ENCODE assay signal across 8 mouse cellular contexts in the genomic region with DNA sequence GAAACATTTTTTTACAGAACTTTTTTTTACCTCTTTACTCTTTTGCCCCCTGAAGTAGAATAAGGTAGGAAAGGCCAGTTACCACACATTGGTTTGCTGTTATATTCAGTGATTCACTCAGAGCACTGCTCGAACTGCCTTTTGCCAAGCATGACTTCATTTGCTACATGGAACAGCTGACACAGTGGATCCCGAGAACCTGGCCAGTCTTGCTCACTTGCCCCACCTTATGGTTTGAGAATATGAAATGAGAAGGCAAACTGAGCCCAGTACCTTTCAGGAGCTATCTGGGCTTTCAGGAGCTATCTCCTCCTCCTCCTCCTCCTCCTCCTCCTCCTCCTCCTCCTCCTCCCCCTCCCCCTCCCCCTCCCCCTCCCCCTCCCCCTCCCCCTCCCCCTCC. TPM values are rescaled to one million over a fixed set of nuclear protein-coding genes. Genes with fewer than 3 reads are reported as not detected.
DNase-seq lines count a peak whose midpoint lies in the region; ATAC-seq and TF ChIP-seq lines count a peak whose summit lies in the region.

No protein-coding gene starts in this region.

- H3K4me2 ChIP-seq in intestine, postnatal 0 days (replicated peaks; ENCODE audit: low read depth): no peak overlapping the region
- no peak overlapping the region for H3K4me2 ChIP-seq in intestine, embryonic 15.5 days (replicated peaks)

- WGBS in intestine, postnatal 0 days: 31% methylated on average over 2 of the region's 2 CpGs
- 44% methylated on average over 2 of the region's 2 CpGs for WGBS in intestine, embryonic 15.5 days

- H3K4me1 ChIP-seq in intestine, postnatal 0 days (replicated peaks; ENCODE audit: control insufficient read depth, insufficient read depth, low read length): no peaks in the 10 kb centered on the region
- no peaks in the 10 kb centered on the region for H3K4me1 ChIP-seq in intestine, embryonic 15.5 days (replicated peaks)

- TF ChIP-seq CTCF in intestine, postnatal 0 days (IDR thresholded peaks at IDR 0.05; ENCODE audit: low read depth): peak; percentile 59

- H3K9me3 ChIP-seq in intestine, postnatal 0 days (ENCODE audit: control insufficient read depth): no peaks in the 10 kb centered on the region
- H3K9me3 ChIP-seq in intestine, embryonic 15.5 days: no peaks in the 10 kb centered on the region

- H3K9ac ChIP-seq in intestine, postnatal 0 days (ENCODE audit: low read depth, low read length): no peak overlapping the region
- H3K9ac ChIP-seq in intestine, embryonic 15.5 days: no peak overlapping the region

- H3K27me3 ChIP-seq in intestine, postnatal 0 days (replicated peaks; ENCODE audit: control insufficient read depth, insufficient read depth, low read length): no peaks in the 10 kb centered on the region
- no peaks in the 10 kb centered on the region for H3K27me3 ChIP-seq in intestine, embryonic 15.5 days (replicated peaks)

- DNase-seq in ES-CJ7 (ENCODE audit: low read depth, low spot score): peak; percentile 25
- DNase-seq in brain, adult 2 months (ENCODE audit: low read depth, low spot score): peak; percentile 95
- peak; percentile 47 for DNase-seq in heart, postnatal 4 days
- no peak for DNase-seq in spleen, postnatal 36 days (ENCODE audit: low spot score in 2 of 2)
- DNase-seq in spleen, postnatal 10 days (ENCODE audit: low spot score in 2 of 2): no peak
- DNase-seq in yolk sac, embryonic 10.5 days (ENCODE audit: low spot score): no peak

- no peak overlapping the region for H3K4me3 ChIP-seq in intestine, postnatal 0 days (ENCODE audit: low read depth, low read length)
- H3K4me3 ChIP-seq in intestine, embryonic 15.5 days (replicated peaks): no peak overlapping the region

- no peak overlapping the region for H3K27ac ChIP-seq in intestine, postnatal 0 days (ENCODE audit: low read depth, low read length)
- H3K27ac ChIP-seq in intestine, embryonic 15.5 days: no peak overlapping the region

- peaks cover 3% of the 10 kb centered on the region; the same call in 1 of the 2 replicates for H3K36me3 ChIP-seq in intestine, postnatal 0 days (ENCODE audit: control insufficient read depth, insufficient read depth)
- no peaks in the 10 kb centered on the region for H3K36me3 ChIP-seq in intestine, embryonic 15.5 days

- no peak for ATAC-seq in intestine, postnatal 0 days
- ATAC-seq in intestine, embryonic 15.5 days: no peak

RNA-seq across cellular contexts. Expression of gene Ppp6r2, which starts 22.2 kb away (rescaled TPM):
- 17.7 and 21.3 TPM in 2 replicates for polyA plus RNA-seq in intestine, postnatal 0 days (2015; fragmentation: Nextera tagmentation; extraction: Ambion mirVana)
- 21.6 and 23.9 TPM in 2 replicates for polyA plus RNA-seq in intestine, embryonic 15.5 days (2015; fragmentation: Nextera tagmentation; extraction: Ambion mirVana)
- total RNA-seq in heart, postnatal 4 days (2021): 10 to 100 TPM; 51.4 to 54.7 TPM

RNA-seq across cellular contexts. Expression of gene Dennd6b, which starts 37.3 kb away (rescaled TPM):
- 3.2 and 3.4 TPM in 2 replicates for polyA plus RNA-seq in intestine, postnatal 0 days (2015; fragmentation: Nextera tagmentation; extraction: Ambion mirVana)
- 12.1 and 13.1 TPM in 2 replicates for polyA plus RNA-seq in intestine, embryonic 15.5 days (2015; fragmentation: Nextera tagmentation; extraction: Ambion mirVana)
- 10 to 100 TPM in 1 of 2 experiments, 1 to 10 TPM in 1; 8.7 to 10.3 TPM for total RNA-seq in heart, postnatal 4 days (2021)

RNA-seq across cellular contexts. Expression of gene Plxnb2, which starts 53.0 kb away (rescaled TPM):
- polyA plus RNA-seq in intestine, postnatal 0 days (2015; fragmentation: Nextera tagmentation; extraction: Ambion mirVana): 71.5 and 74.0 TPM in 2 replicates
- polyA plus RNA-seq in intestine, embryonic 15.5 days (2015; fragmentation: Nextera tagmentation; extraction: Ambion mirVana): 107 and 118 TPM in 2 replicates
- 100 to 1,000 TPM; 132 to 137 TPM for total RNA-seq in heart, postnatal 4 days (2021)

Comparison
In these comparisons a context has a peak if more than half of its experiments do, and no peak if none do; other contexts are left out.
1. DNase-seq: peak in ES-CJ7 (single experiment), brain, adult 2 months (single experiment) and heart, postnatal 4 days (single experiment); none in spleen, postnatal 36 days (0 of 2), spleen, postnatal 10 days (0 of 2) and yolk sac, embryonic 10.5 days (single experiment).